ENCODE assay signal across 11 mouse cellular contexts in genomic region chr11:60775578-60775977, GRCm38 (mm10). TPM values are rescaled to one million over a fixed set of nuclear protein-coding genes. Genes with fewer than 3 reads are reported as not detected.
A peak's percentile ranks its signal among the peaks of the same experiment; 100 is the strongest.
DNase-seq lines count a peak whose midpoint lies in the region; ATAC-seq and TF ChIP-seq lines count a peak whose summit lies in the region.
"Had no signal": no experiment of that assay in that cellular context is flagged by ENCODE, and none has a peak within 500 bp of the region (broad histone marks: within the 10 kb centered on the region; RNA-seq: fewer than 3 reads in every experiment).

No protein-coding gene starts in this region.

- H3K4me1 ChIP-seq in lung, postnatal 0 days (ENCODE audit: insufficient read depth, low read depth, low read length) = peaks cover 37% of the 10 kb centered on the region
- peaks cover 20% of the 10 kb centered on the region for H3K4me1 ChIP-seq in forebrain, embryonic 11.5 days (replicated peaks; ENCODE audit: control insufficient read depth, insufficient read depth, low read length)
- H3K4me1 ChIP-seq in limb, embryonic 14.5 days (ENCODE audit: control insufficient read depth, insufficient read depth, low read length) = peaks cover 38% of the 10 kb centered on the region
- peaks cover 40% of the 10 kb centered on the region for H3K4me1 ChIP-seq in stomach, embryonic 15.5 days

- TF ChIP-seq CTCF in lung, postnatal 0 days (IDR thresholded peaks at IDR 0.05) = no peak

- no peak for DNase-seq in lung, postnatal 0 days (ENCODE audit: low spot score)
- DNase-seq in lung, postnatal 36 days = no peak
- no peak for DNase-seq in forebrain, embryonic 11.5 days (ENCODE audit: low spot score)
- DNase-seq in limb, embryonic 14.5 days (ENCODE audit: low spot score) = no peak
- no peak for DNase-seq in urinary bladder, postnatal 25 days (ENCODE audit: low spot score)
- DNase-seq in layer of hippocampus, postnatal 36 days = no peak
- no peak for DNase-seq in kidney, adult 9 months
- DNase-seq: layer of hippocampus, adult 9-11 months; retina, postnatal 1 day had no signal

- no peak for ATAC-seq in lung, postnatal 0 days
- ATAC-seq in forebrain, embryonic 11.5 days (replicated peaks; ENCODE audit: low FRiP score) = no peak
- ATAC-seq in limb, embryonic 14.5 days (ENCODE audit: low FRiP score, low read depth) = no peak
- no peak for ATAC-seq in stomach, embryonic 15.5 days (ENCODE audit: insufficient read depth, low FRiP score, low read depth)
- ATAC-seq: activated CD4-positive, CD25-positive, alpha-beta regulatory T cell, adult 4 months had no signal

- no peak for TF ChIP-seq EP300 in lung, postnatal 0 days (IDR thresholded peaks at IDR 0.05)

- H3K36me3 ChIP-seq in lung, postnatal 0 days (ENCODE audit: insufficient read depth, low read length) = no peaks in the 10 kb centered on the region; the same call in 1 of the 2 replicates
- H3K36me3 ChIP-seq in forebrain, embryonic 11.5 days (ENCODE audit: control insufficient read depth, insufficient read depth, low read length) = no peaks in the 10 kb centered on the region
- peaks cover 17% of the 10 kb centered on the region for H3K36me3 ChIP-seq in limb, embryonic 14.5 days (ENCODE audit: control insufficient read depth, insufficient read depth, low read length)
- 0 out of 2 replicates have a peak, but pooled peaks cover 4% of the 10 kb centered on the region for H3K36me3 ChIP-seq in stomach, embryonic 15.5 days

- no peaks in the 10 kb centered on the region for H3K27me3 ChIP-seq in lung, postnatal 0 days (replicated peaks; ENCODE audit: insufficient read depth, low read length)
- no peaks in the 10 kb centered on the region for H3K27me3 ChIP-seq in forebrain, embryonic 11.5 days (ENCODE audit: control insufficient read depth, insufficient read depth, low read length)
- no peaks in the 10 kb centered on the region for H3K27me3 ChIP-seq in limb, embryonic 14.5 days (ENCODE audit: control insufficient read depth, insufficient read depth, low read length)
- no peaks in the 10 kb centered on the region for H3K27me3 ChIP-seq in stomach, embryonic 15.5 days (replicated peaks)

- no peak for TF ChIP-seq POLR2A in limb, embryonic 14.5 days (IDR thresholded peaks at IDR 0.05; ENCODE audit: borderline replicate concordance, extremely low read depth, insufficient read depth, insufficient read length)

- 34% methylated on average over 6 of the region's 6 CpGs for WGBS in lung, postnatal 0 days
- 64% methylated on average over 6 of the region's 6 CpGs for WGBS in forebrain, embryonic 11.5 days
- WGBS in limb, embryonic 14.5 days = 50% methylated on average over 6 of the region's 6 CpGs
- WGBS in stomach, embryonic 15.5 days = 42% methylated on average over 6 of the region's 6 CpGs

- no peak overlapping the region for H3K4me3 ChIP-seq in lung, postnatal 0 days (ENCODE audit: low read depth, low read length)
- peak overlapping the region; percentile 87 for H3K4me3 ChIP-seq in forebrain, embryonic 11.5 days (ENCODE audit: low read depth, low read length)
- H3K4me3 ChIP-seq in limb, embryonic 14.5 days (replicated peaks; ENCODE audit: low read length) = peak overlapping the region; percentile 60
- H3K4me3 ChIP-seq in stomach, embryonic 15.5 days (replicated peaks) = peak overlapping the region; percentile 89; the same call in 1 of the 2 replicates

- H3K27ac ChIP-seq in lung, postnatal 0 days (ENCODE audit: low read length) = peak overlapping the region; percentile 23; the same call in 1 of the 2 replicates
- H3K27ac ChIP-seq in forebrain, embryonic 11.5 days (ENCODE audit: low read depth, low read length) = no peak overlapping the region
- no peak overlapping the region for H3K27ac ChIP-seq in limb, embryonic 14.5 days (replicated peaks; ENCODE audit: low read depth, low read length)
- no peak overlapping the region for H3K27ac ChIP-seq in stomach, embryonic 15.5 days

- H3K9me3 ChIP-seq in lung, postnatal 0 days (ENCODE audit: low read length) = no peaks in the 10 kb centered on the region
- H3K9me3 ChIP-seq in forebrain, embryonic 11.5 days (ENCODE audit: control insufficient read depth, low read length) = no peaks in the 10 kb centered on the region
- no peaks in the 10 kb centered on the region for H3K9me3 ChIP-seq in limb, embryonic 14.5 days (ENCODE audit: control insufficient read depth, low read length)
- H3K9me3 ChIP-seq in stomach, embryonic 15.5 days = no peaks in the 10 kb centered on the region

- H3K4me2 ChIP-seq in lung, postnatal 0 days (replicated peaks; ENCODE audit: low read depth, low read length) = peak overlapping the region; percentile 70
- peak overlapping the region; percentile 60; the same call in 1 of the 2 replicates for H3K4me2 ChIP-seq in forebrain, embryonic 11.5 days (ENCODE audit: low read depth, low read length, severe bottlenecking)
- H3K4me2 ChIP-seq in limb, embryonic 14.5 days (replicated peaks; ENCODE audit: low read depth, low read length, severe bottlenecking) = peak overlapping the region; percentile 86
- H3K4me2 ChIP-seq in stomach, embryonic 15.5 days = peak overlapping the region; percentile 80

- H3K9ac ChIP-seq in lung, postnatal 0 days (replicated peaks; ENCODE audit: low read depth) = peak overlapping the region; percentile 12; the same call in 1 of the 2 replicates
- H3K9ac ChIP-seq in forebrain, embryonic 11.5 days (ENCODE audit: low read length) = peak overlapping the region; percentile 79; the same call in 1 of the 2 replicates
- peak overlapping the region; percentile 82; the same call in 1 of the 2 replicates for H3K9ac ChIP-seq in limb, embryonic 14.5 days (ENCODE audit: low read depth, low read length, severe bottlenecking)
- H3K9ac ChIP-seq in stomach, embryonic 15.5 days = peak overlapping the region; percentile 70; the same call in 1 of the 2 replicates

RNA-seq across cellular contexts. Expression of gene Top3a, which starts 1.6 kb away (rescaled TPM):
- polyA plus RNA-seq in lung, postnatal 0 days (2015; fragmentation: Nextera tagmentation; extraction: Ambion mirVana) = 6.1 and 6.7 TPM in 2 replicates
- 23.8 and 25.9 TPM in 2 replicates for polyA plus RNA-seq in forebrain, embryonic 11.5 days (2014; fragmentation: Nextera tagmentation; extraction: Ambion mirVana)
- 16.9 and 17.5 TPM in 2 replicates for polyA plus RNA-seq in limb, embryonic 14.5 days (2012; rRNA removed)
- polyA plus RNA-seq in limb, embryonic 14.5 days (2014; fragmentation: Nextera tagmentation; extraction: Ambion mirVana) = 14.3 and 16.2 TPM in 2 replicates
- 11.6 and 12.8 TPM in 2 replicates for polyA plus RNA-seq in stomach, embryonic 15.5 days (2015; fragmentation: Nextera tagmentation; extraction: Ambion mirVana)
- total RNA-seq in layer of hippocampus, postnatal 36 days (2021) = 1 to 10 TPM; 5.1 to 5.3 TPM

RNA-seq across cellular contexts. Expression of gene Smcr8, which starts 1.7 kb away (rescaled TPM):
- polyA plus RNA-seq in lung, postnatal 0 days (2015; fragmentation: Nextera tagmentation; extraction: Ambion mirVana) = 2.5 and 3.0 TPM in 2 replicates
- polyA plus RNA-seq in forebrain, embryonic 11.5 days (2014; fragmentation: Nextera tagmentation; extraction: Ambion mirVana) = 11.0 and 11.6 TPM in 2 replicates
- 8.8 and 9.0 TPM in 2 replicates for polyA plus RNA-seq in limb, embryonic 14.5 days (2012; rRNA removed)
- polyA plus RNA-seq in limb, embryonic 14.5 days (2014; fragmentation: Nextera tagmentation; extraction: Ambion mirVana) = 7.5 and 7.6 TPM in 2 replicates
- polyA plus RNA-seq in stomach, embryonic 15.5 days (2015; fragmentation: Nextera tagmentation; extraction: Ambion mirVana) = 4.5 and 5.2 TPM in 2 replicates
- total RNA-seq in layer of hippocampus, postnatal 36 days (2021) = 10 to 100 TPM; 31.4 to 35.3 TPM

RNA-seq across cellular contexts. Expression of gene Shmt1, which starts 35.9 kb away (rescaled TPM):
- polyA plus RNA-seq in lung, postnatal 0 days (2015; fragmentation: Nextera tagmentation; extraction: Ambion mirVana) = 14.4 and 18.4 TPM in 2 replicates
- polyA plus RNA-seq in forebrain, embryonic 11.5 days (2014; fragmentation: Nextera tagmentation; extraction: Ambion mirVana) = 70.5 and 71.7 TPM in 2 replicates
- 26.4 and 30.4 TPM in 2 replicates for polyA plus RNA-seq in limb, embryonic 14.5 days (2012; rRNA removed)
- polyA plus RNA-seq in limb, embryonic 14.5 days (2014; fragmentation: Nextera tagmentation; extraction: Ambion mirVana) = 33.8 and 35.9 TPM in 2 replicates
- polyA plus RNA-seq in stomach, embryonic 15.5 days (2015; fragmentation: Nextera tagmentation; extraction: Ambion mirVana) = 72.6 and 85.4 TPM in 2 replicates
- total RNA-seq in layer of hippocampus, postnatal 36 days (2021) = 1 to 10 TPM; 5.3 to 6.6 TPM

RNA-seq across cellular contexts. Expression of gene Mief2, which starts 47.4 kb away (rescaled TPM):
- 14.5 and 15.2 TPM in 2 replicates for polyA plus RNA-seq in lung, postnatal 0 days (2015; fragmentation: Nextera tagmentation; extraction: Ambion mirVana)
- 14.2 and 17.8 TPM in 2 replicates for polyA plus RNA-seq in forebrain, embryonic 11.5 days (2014; fragmentation: Nextera tagmentation; extraction: Ambion mirVana)
- polyA plus RNA-seq in limb, embryonic 14.5 days (2012; rRNA removed) = 18.9 and 22.2 TPM in 2 replicates
- polyA plus RNA-seq in limb, embryonic 14.5 days (2014; fragmentation: Nextera tagmentation; extraction: Ambion mirVana) = 14.7 and 17.9 TPM in 2 replicates
- 9.9 and 11.3 TPM in 2 replicates for polyA plus RNA-seq in stomach, embryonic 15.5 days (2015; fragmentation: Nextera tagmentation; extraction: Ambion mirVana)
- total RNA-seq in layer of hippocampus, postnatal 36 days (2021) = 10 to 100 TPM; 23.6 to 24.4 TPM

RNA-seq across cellular contexts. Expression of gene Flii, which starts 48.5 kb away (rescaled TPM):
- 72.4 and 77.3 TPM in 2 replicates for polyA plus RNA-seq in lung, postnatal 0 days (2015; fragmentation: Nextera tagmentation; extraction: Ambion mirVana)
- polyA plus RNA-seq in forebrain, embryonic 11.5 days (2014; fragmentation: Nextera tagmentation; extraction: Ambion mirVana) = 74.8 and 81.4 TPM in 2 replicates
- polyA plus RNA-seq in limb, embryonic 14.5 days (2012; rRNA removed) = 120 and 138 TPM in 2 replicates
- polyA plus RNA-seq in limb, embryonic 14.5 days (2014; fragmentation: Nextera tagmentation; extraction: Ambion mirVana) = 66.3 and 70.1 TPM in 2 replicates
- polyA plus RNA-seq in stomach, embryonic 15.5 days (2015; fragmentation: Nextera tagmentation; extraction: Ambion mirVana) = 76.8 and 78.9 TPM in 2 replicates
- 10 to 100 TPM; 58.4 to 60.6 TPM for total RNA-seq in layer of hippocampus, postnatal 36 days (2021)

Comparison
In these comparisons a context has a peak if more than half of its experiments do, and no peak if none do; other contexts are left out.
1. H3K9ac ChIP-seq: peak in every context shown above with its lines; median percentile 82 in limb, embryonic 14.5 days; 79 in forebrain, embryonic 11.5 days; 70 in stomach, embryonic 15.5 days; 12 in lung, postnatal 0 days.